Mouse (Mus musculus) thymus, postnatal 25 days (tissue): Measurements from ENCODE around the gene Htra1.

ENCODE experiments used
- DNase-seq: peaks from one replicate; pipeline ENCODE4 v3.0.0; 2022

Gene Htra1

GRCm38 (mm10) chr7:130967901-130968300 is 32.0 kb downstream of the Htra1 start:
- no peak for DNase-seq

DNA sequence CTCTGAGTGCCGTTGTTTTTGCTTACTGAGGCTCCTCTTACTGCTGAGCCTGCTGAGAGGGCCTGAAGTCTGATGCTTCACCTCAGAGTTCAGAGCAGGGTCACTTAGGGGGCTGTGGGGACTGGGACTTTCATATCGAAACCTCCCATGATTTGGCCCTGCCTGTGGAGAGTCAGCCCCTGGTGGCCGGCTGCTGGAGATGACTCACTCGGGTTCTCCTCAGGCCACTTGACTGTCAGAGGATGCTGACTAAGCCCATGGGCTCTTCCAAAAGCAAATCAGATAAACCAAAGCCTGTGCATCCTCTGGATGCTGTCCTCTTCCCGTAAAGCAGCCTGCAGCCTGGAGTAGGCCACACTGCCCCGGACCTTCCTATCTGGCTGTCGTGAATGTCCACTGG is 32.6 kb downstream of the Htra1 start:
- DNase-seq, result no peak

DNA sequence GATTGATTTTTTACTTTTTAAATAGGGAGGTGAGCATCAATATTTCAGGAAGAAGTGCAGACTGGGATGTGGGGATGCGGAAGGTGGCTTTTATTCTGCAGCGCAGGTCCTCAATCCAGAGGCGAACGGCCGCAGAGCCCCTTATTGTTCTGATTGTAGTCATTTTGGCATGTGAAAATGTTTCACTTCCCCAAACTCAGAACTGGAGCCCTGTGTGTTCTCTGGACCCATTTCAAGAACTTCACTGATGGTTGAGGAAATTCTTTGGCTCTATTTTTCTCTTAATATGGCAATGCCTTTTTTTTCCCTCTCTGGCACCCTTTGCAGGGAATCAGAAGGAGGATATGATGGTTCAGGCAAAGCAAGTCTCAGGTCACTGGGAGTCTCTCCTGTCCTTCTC is 33.2 kb downstream of the Htra1 start:
- no peak for DNase-seq

DNA sequence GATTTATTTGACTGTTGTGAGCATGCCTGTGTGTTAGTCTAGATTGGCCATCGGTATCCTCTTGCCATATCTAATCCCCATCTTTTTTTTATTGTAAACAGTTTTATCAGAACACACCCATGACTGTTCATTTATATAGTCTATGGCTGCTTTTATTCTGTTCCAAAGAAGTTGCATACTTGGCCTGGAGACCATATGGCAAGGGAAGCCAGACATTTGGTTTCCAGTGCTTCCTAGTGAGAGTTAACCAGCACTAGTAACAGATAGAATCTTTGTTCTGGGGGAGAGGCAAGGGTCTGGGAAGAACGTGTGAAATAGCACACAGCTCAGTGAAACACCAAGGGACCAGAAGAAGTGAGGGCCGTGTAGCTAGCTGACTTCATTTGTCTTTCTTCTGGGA is 33.6 kb downstream of the Htra1 start:
- DNase-seq, result no peak

DNA sequence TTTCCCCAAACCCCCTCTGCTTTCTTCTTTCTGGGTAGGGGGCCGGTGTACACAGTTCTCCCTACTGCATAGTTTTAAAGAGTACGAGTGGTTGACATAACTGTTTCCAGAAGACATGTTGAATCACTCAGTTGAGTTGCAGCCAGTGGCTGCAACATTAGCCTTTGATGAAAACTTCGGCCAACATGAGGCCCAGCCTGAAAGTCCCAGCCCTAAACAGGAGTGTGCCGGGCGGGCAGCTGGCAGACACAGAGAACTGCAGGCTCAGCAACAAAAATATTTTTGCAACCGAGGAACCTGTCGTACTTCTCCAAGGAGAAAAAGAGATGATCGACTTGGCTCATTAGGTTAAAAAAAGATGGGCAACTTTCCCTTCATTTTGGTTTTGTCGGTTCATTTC is 36.9 kb downstream of the Htra1 start:
- DNase-seq, result no peak

GRCm38 (mm10) chr7:130976305-130976935 is 40.5 kb downstream of the Htra1 start:
- no peak for DNase-seq

DNA sequence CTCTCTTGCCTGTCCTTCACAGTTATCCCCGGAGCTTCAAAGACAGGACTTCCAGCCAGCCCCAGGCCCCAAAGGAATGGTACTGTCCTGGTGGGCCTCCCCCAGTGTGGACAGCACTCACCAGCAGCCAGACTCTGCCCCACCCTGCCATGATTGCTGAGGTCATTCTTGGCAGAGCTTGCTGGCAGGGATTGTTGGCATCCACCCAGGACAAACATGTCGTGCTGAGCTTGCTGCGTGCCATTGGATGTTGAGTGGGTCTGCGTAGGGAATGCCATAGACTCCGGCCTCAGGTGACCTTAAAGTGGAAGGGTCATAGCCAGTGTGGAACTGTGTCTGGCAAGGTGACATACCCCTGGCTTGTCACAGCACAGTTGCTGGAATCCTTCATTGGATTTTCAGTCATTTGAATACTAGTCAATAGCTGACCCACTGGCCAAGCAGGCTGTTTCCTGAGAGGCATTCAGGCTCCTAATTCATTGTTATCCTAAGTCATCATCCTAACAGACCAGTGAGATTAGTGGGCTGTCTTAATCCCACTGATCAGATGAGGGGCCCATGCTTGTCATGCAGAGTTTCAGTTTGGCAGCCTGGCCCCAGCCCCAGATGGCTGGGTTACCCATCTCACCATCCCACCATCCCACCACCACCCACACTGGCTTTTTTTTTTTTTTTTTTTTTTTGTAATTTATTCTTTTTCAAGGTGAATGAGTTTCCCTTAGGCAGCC is 42.0 kb downstream of the Htra1 start:
- DNase-seq, result no peak

GRCm38 (mm10) chr7:130978545-130978944 is 42.6 kb downstream of the Htra1 start:
- DNase-seq, result no peak

DNA sequence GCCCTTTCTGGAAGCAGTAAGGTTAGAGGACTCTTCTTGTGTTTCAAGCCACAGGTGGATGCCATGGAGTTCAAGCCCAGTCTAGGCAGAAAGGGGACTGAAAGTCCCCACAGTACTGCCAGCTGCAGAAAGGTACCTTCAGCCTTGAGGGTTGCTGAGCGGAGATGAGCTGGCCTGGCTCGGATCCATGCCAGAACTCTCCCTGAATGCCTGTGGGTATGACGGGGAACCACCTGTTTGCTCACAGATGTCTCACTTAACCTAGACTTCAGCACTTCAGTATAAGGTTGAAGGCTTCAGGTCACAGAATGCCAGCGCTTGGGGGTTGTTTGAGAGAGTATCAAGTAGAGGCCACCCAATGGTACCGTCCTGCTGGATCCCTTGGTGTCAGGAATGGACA is 44.2 kb downstream of the Htra1 start:
- no peak for DNase-seq

DNA sequence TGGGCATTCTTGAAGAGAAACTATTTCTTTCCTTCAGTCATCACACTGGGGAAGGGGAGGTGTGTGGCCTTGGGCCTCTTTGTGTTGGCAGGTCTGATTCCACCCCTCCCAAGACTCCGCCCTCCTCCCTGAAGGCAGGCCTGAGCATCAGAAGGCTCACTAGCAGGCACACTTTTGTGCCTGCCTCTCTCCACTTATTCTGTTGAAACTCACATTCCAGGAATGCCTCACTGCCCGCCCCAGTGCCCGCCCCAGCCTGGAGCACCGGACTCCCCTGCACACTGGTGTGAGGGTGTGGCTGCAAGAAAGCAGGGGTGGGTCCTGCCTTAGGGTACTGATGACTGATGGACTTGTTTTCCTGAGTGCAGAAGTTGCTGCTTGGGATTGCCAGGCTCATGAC is 46.5 kb downstream of the Htra1 start:
- DNase-seq, result peak; percentile 35

GRCm38 (mm10) chr7:130982881-130983280 is 47.0 kb downstream of the Htra1 start:
- no peak for DNase-seq

DNA sequence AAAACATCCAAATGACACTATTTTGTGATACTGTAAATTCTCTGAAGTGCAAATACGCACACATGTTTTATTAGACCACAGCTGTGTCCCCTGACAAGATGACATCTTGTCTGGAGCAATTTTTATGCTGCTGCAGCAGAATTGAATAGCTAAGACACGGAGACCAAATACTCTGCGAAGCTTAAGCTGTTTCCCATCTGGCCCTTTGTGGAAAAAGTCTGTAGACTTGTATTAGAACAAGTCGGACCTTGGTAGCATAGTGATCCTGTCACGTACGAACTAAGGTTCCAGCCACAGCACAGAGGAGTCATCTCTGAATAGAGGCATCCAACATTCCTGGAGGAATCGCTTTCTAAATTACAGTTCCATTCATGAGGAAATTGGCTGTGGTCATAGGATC is 48.4 kb downstream of the Htra1 start:
- no peak for DNase-seq

- no peak for DNase-seq
Measured at GRCm38 (mm10) chr7:130985193-130985592, 49.3 kb downstream of the Htra1 start.

GRCm38 (mm10) chr7:130985716-130986115 is 49.8 kb downstream of the Htra1 start:
- DNase-seq, result no peak

- DNase-seq, result no peak
Measured at GRCm38 (mm10) chr7:130988146-130988545, 52.2 kb downstream of the Htra1 start.

GRCm38 (mm10) chr7:130989371-130989770 is 53.5 kb downstream of the Htra1 start:
- no peak for DNase-seq

DNA sequence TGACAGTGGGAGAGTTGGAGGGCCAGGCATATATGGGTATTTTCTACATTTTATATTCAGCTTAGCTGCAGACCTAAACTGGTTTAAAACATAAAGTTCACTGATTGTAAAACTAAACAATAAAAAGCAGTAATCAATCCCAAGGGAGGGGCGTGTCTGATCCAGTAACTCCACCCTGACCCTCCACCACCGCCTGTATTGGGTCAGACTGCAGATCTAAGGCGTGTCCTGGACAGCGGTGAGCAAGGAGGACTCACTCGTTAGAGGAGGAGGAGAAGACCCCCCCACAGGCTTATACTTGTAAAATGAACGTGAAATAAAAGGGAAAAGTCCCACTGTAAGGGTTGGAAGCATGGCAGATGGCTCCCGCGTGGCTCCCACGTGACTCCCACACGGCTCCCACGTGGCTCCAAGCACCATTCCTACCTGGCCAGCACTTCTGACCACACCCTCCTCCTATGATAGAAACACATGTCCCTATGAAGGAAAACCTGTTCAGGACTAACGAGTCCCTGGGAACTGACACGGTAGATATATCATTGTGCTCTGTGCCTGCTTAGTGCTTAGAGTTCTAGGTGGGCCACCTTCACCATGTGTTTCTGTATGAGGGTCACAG is 55.4 kb downstream of the Htra1 start:
- DNase-seq, result no peak

DNA sequence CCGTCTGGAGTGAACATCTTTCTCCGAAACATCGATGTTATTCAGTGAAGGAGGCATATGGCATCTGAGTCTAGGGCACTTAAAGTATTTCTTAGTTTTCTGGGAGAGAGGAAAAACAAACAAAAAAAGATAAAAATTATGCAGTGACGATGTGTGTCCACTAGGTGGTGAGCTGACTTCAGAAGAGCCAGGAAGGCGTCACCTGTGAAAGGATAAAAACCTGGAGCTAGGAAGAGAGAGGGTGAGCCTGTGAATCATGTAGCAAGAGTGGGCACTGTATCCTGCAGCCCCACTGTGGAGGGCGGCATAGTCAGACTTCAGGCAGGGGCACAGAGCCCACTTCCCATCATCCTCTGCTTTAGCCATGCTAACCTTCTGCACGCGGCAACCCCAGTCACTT is 58.0 kb downstream of the Htra1 start:
- no peak for DNase-seq

DNA sequence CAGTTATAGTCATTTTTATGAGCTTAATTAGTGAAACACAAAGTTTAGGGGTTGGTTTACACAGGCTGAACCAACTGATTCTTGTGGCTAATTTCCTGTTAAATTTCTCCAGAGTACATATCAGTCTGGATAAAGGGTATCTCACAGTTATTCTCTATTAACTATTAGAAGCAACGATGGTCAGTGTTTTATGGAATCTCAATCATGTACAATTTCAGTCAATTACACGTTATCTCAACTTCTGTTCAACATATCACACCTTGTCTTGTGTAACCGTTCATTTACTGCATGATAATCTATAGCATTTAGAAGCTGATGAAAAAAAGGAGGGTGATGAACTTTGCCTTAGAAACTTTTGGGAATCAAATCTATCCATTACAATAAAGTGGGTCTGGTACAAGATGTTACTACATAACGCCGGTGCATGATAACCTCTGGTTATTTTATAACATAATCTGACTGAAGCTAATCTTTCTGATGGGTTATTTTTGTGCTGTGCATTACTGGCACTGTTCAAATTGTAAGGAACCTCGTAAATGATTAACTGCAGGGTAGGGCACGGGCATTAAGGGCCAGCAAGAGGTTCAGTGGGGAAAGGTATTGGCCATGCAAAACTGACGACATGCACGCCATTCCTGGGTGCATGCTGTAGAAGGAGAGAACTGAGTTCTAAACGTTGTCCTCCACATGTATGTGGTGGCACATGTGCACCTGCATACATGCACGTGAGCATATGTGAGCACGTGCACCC is 66.2 kb downstream of the Htra1 start:
- DNase-seq, result no peak

- DNase-seq, result peak; percentile 65
Measured at GRCm38 (mm10) chr7:131004071-131004470, 68.2 kb downstream of the Htra1 start.

DNA sequence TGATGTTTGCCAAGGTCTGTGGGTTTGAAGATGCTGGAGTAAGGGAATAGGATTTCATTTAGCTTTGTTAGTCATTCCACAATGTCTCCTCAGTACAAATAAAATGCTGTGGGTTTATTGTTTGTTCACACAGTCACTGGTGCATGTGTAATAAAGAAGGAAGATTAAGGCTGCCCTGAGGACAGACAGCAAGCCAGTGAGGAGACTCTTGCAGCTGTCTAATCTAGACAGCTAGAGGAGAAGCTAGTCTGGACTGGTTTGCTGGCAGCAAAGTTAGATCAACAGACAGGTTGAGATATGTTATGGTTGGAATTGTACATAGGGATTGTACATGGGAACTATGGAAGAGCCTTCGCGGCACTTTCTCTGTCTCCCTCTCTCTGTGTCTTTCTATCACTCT is 71.3 kb downstream of the Htra1 start:
- DNase-seq, result no peak

GRCm38 (mm10) chr7:131009178-131009577 is 73.3 kb downstream of the Htra1 start:
- no peak for DNase-seq

GRCm38 (mm10) chr7:131011901-131012300 is 76.0 kb downstream of the Htra1 start:
- no peak for DNase-seq

GRCm38 (mm10) chr7:131019181-131019580 is 83.3 kb downstream of the Htra1 start:
- DNase-seq, result no peak
